Mouse (Mus musculus) C2C12 (cell line): ENCODE data around the gene Spint2. TPM values are rescaled to one million over a fixed set of nuclear protein-coding genes. Genes with fewer than 3 reads are reported as not detected.

ENCODE experiments used
- H3K27me3 ChIP-seq: one replicate; pipeline ENCODE4 v1.6.1; 2011; ENCODE audit not compliant: control insufficient read depth, insufficient read depth, insufficient read length
- H3K36me3 ChIP-seq: one replicate; pipeline ENCODE4 v1.6.1; 2011; ENCODE audit not compliant: control insufficient read depth, insufficient read depth
- H3K4me3 ChIP-seq: one replicate; pipeline ENCODE4 v1.5.1; 2011; ENCODE audit warnings: mild to moderate bottlenecking, control low read depth; ENCODE audit not compliant: poor library complexity, insufficient read depth, severe bottlenecking
- H3K79me2 ChIP-seq: one replicate; pipeline ENCODE4 v1.6.1; 2011; ENCODE audit not compliant: control insufficient read depth, insufficient read depth
- H3K79me3 ChIP-seq: one replicate; pipeline ENCODE4 v1.6.1; 2011; ENCODE audit warnings: low read depth, control low read depth
- H3ac ChIP-seq: one replicate; pipeline ENCODE3; 2011; ENCODE audit warnings: low read depth; ENCODE audit not compliant: control insufficient read depth, insufficient read length
- CEBPB ChIP-seq: IDR thresholded peaks from one replicate; pipeline ENCODE4 v1.6.1; 2011; ENCODE audit warnings: low read depth, mild to moderate bottlenecking, control low read depth, moderate library complexity
- CTCF ChIP-seq: IDR thresholded peaks from one replicate; pipeline ENCODE4 v1.5.1; 2011; ENCODE audit not compliant: control insufficient read depth, insufficient read depth, insufficient read length
- FOSL1 ChIP-seq: IDR thresholded peaks from one replicate; pipeline ENCODE4 v1.8.0; 2011; ENCODE audit warnings: mild to moderate bottlenecking, low read length; ENCODE audit not compliant: poor library complexity, insufficient read depth, severe bottlenecking
- MAX ChIP-seq: IDR thresholded peaks from one replicate; pipeline ENCODE4 v1.6.1; 2011; ENCODE audit warnings: mild to moderate bottlenecking, control low read depth
- MYOD1 ChIP-seq: IDR thresholded peaks from one replicate; pipeline ENCODE4 v1.6.1; 2011; ENCODE audit warnings: low read depth; ENCODE audit not compliant: control insufficient read depth, insufficient read length
- MYOG ChIP-seq: IDR thresholded peaks from one replicate; pipeline ENCODE4 v1.6.1; 2011; ENCODE audit not compliant: control insufficient read depth, insufficient read length; ENCODE audit errors: extremely low read depth
- USF1 ChIP-seq: IDR thresholded peaks from one replicate; pipeline ENCODE4 v1.6.1; 2011; ENCODE audit warnings: low read depth, mild to moderate bottlenecking, control low read depth, moderate library complexity
- long read RNA-seq, 2 experiments: library from polyadenylated mRNA; unstranded; transcript quantifications; one replicate each; pipeline ENCODE4 v2.0.0; 2019 to 2020
- polyA plus RNA-seq: library from polyadenylated mRNA; unstranded; fragments of >200 nt; fragmentation: generic; extraction: Trizol; gene quantifications from one replicate; pipeline ENCODE4 v1.2.1, GENCODE M21; 2012; ENCODE audit warnings: missing spikeins

Gene Spint2
- polyA plus RNA-seq: not detected
- long read RNA-seq, experiment 1: 0 reads
- long read RNA-seq, experiment 2, partial matches to known transcripts: 0 of 1 reads
- long read RNA-seq, experiment 2, other reads (novel, unspliced or antisense): 1 of 1 reads

- Histone ChIP-seq H3K36me3 (no peaks in the 10 kb centered on the region), H3K4me3 (no peak within 1 kb of the TSS), H3ac (no peak within 1 kb of the TSS), H3K79me2 (no peaks in the 10 kb centered on the region), H3K79me3 (no peaks in the 10 kb centered on the region), H3K27me3 (peaks cover 12% of the 10 kb centered on the region)
- TF ChIP-seq MAX (no peak), CEBPB (no peak), MYOD1 (no peak), FOSL1 (no peak), MYOG (no peak), USF1 (no peak), CTCF (no peak)
These were observed at the start of gene Spint2 for GRCm38 (mm10) chr7:29281201-29282073. TSS of gene Spint2 (minus strand) at chr7:29281912.

DNA sequence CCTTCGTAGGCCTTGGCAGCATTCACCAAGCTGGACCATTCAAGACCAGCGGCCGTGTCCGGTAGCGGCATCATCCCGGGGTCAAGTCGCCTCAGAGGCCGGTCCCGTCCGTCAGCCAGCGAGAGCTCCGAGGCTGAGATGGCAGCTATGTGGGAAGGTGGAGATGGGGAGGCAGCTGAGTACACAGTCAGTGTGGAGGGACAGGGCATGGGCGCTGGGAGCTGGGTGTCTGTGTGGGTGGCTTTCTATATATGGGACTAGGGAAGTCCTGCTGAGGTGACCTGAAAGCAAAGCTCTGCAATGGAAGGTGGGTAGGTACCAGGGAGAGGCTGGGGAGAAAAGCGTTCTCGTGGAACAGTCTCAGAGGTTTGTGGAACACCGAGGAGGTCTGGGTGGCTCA, 47.3 kb upstream of the Spint2 start:
- TF ChIP-seq FOSL1 (no peak), MAX (no peak), MYOG (no peak), USF1 (no peak), CEBPB (no peak), MYOD1 (no peak), CTCF (no peak)

GRCm38 (mm10) chr7:29327087-29327486, 45.4 kb upstream of the Spint2 start:
- Histone ChIP-seq H3K79me3 (no peaks in the 10 kb centered on the region), H3K79me2 (no peaks in the 10 kb centered on the region), H3ac (no peak overlapping the region), H3K36me3 (peaks cover 11% of the 10 kb centered on the region), H3K4me3 (no peak overlapping the region), H3K27me3 (no peaks in the 10 kb centered on the region)
- no peak for TF ChIP-seq USF1
- no peak for TF ChIP-seq CTCF
- TF ChIP-seq MYOG: no peak
- no peak for TF ChIP-seq FOSL1
- no peak for TF ChIP-seq MYOD1
- TF ChIP-seq MAX: no peak
- no peak for TF ChIP-seq CEBPB

More for the DNA sequence above, 47.3 kb upstream of the Spint2 start:
- Histone ChIP-seq H3K36me3 (peaks cover 11% of the 10 kb centered on the region), H3K4me3 (no peak overlapping the region), H3ac (no peak overlapping the region), H3K79me3 (no peaks in the 10 kb centered on the region), H3K79me2 (no peaks in the 10 kb centered on the region), H3K27me3 (no peaks in the 10 kb centered on the region)

DNA sequence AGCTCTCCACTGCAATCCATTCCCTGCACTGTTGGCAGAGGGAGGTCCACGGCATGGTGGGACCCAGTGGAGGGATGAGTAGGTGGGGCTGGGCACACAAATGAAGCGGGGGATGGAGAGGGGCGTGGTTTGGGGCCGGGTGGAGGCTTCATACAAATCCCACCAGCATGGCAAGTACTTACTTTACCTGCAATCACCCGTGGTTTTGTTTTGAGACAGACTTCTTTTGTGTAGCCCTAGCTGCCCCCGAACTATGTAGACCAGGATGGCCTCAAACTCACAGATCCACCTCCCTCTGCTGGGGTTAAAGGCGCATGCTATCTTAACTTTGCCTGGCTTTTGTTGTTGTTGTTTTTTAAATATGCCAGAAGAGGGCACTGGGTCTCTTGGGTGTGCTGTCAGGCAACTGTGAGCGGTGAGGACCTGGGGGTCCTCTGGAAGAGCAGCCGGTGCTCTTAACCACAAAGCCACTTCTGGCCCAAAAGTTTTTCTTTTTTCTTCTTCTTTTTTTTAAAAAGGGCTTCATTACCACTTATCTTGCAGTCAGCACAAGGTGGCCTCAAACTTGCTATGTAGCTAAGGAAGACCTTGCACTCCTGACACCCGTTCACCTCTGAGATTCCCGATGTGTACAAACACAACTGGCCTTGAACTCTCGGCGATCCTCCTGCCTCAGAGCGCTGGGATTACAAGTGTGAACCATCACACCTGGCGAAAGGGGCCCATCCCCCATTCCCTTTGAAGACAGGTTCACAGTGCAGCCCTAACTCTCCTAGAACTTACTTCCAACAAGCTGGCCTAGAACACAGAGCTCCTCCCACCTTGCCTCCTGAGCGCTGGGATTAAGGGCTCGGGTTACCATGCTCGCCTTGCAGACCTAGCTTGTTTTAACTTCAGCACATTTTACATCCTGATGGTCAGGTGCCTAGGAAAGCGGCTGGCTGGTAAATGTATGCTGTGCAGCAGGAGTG, 37.9 kb upstream of the Spint2 start:
- Histone ChIP-seq H3K79me3 (no peaks in the 10 kb centered on the region), H3K4me3 (no peak overlapping the region)

More for the DNA sequence above, 37.9 kb upstream of the Spint2 start:
- Histone ChIP-seq H3K36me3 (no peaks in the 10 kb centered on the region), H3K27me3 (no peaks in the 10 kb centered on the region), H3ac (no peak overlapping the region), H3K79me2 (no peaks in the 10 kb centered on the region)
- TF ChIP-seq MYOD1: no peak
- no peak for TF ChIP-seq FOSL1
- TF ChIP-seq CEBPB: no peak
- no peak for TF ChIP-seq CTCF
- no peak for TF ChIP-seq MAX
- TF ChIP-seq USF1: no peak
- no peak for TF ChIP-seq MYOG
